Comparison of ENCODE assay signal across 10 mouse cellular contexts in the genomic region with DNA sequence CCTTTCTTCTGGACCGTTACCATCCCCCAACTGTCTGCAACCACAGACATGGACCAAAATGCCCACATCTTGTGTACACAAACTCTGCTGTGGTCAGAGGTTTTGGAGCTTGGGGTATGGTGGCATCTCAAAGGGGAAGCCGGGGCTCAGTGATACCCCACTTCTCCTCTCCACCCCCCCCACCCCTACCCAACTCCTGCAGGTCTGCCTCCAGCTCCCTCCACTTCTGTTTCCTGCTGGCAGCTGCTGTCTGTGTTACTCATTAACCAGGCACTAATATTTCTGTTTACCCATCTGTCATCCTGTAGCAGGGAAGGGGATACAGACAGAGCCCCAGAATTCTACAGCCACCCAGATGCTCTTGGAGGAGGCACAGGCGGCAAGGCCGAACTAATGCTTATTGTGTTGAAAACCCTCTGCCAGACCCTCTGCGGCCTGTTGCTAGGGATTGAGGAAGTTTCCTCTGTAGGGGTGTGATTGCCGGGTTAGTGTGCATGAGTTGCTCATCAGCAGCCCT. TPM values are rescaled to one million over a fixed set of nuclear protein-coding genes. Genes with fewer than 3 reads are reported as not detected.
A peak's percentile ranks its signal among the peaks of the same experiment; 100 is the strongest.
DNase-seq lines count a peak whose midpoint lies in the region; ATAC-seq and TF ChIP-seq lines count a peak whose summit lies in the region.
"Had no signal": no experiment of that assay in that cellular context is flagged by ENCODE, and none has a peak within 500 bp of the region (broad histone marks: within the 10 kb centered on the region; RNA-seq: fewer than 3 reads in every experiment).

No protein-coding gene starts in this region.

- ATAC-seq in granulocyte monocyte progenitor cell, adult 5-6 weeks (replicated peaks; ENCODE audit: poor library complexity, severe bottlenecking), result peak; percentile 81
- ATAC-seq in forebrain, embryonic 13.5 days, result no peak
- no peak for ATAC-seq in midbrain, embryonic 13.5 days

- TF ChIP-seq CTCF in small intestine, adult 2 months (IDR thresholded peaks at IDR 0.05; ENCODE audit: extremely low read depth, insufficient read length, insufficient replicate concordance, low read depth, low read length), result no peak

- WGBS in small intestine, adult 2 months, result 19% methylated on average over 6 of the region's 6 CpGs
- 67% methylated on average over 6 of the region's 6 CpGs for WGBS in forebrain, embryonic 13.5 days
- WGBS in midbrain, embryonic 13.5 days, result 65% methylated on average over 6 of the region's 6 CpGs

- TF ChIP-seq POLR2A in small intestine, adult 2 months (IDR thresholded peaks at IDR 0.05; ENCODE audit: low read depth, low read length), result no peak

- DNase-seq in lung, adult 18-20 months, result peak; percentile 7 to 21
- DNase-seq in lung, postnatal 10 days, result no peak
- peak; percentile 44 for DNase-seq in liver
- DNase-seq in embryo, embryonic 10 days (ENCODE audit: low spot score), result no peak

- no peaks in the 10 kb centered on the region for H3K36me3 ChIP-seq in small intestine, adult 2 months (ENCODE audit: control insufficient read depth, insufficient read depth, low read length)
- H3K36me3 ChIP-seq in forebrain, embryonic 13.5 days (ENCODE audit: poor library complexity, severe bottlenecking), result no peaks in the 10 kb centered on the region
- no peaks in the 10 kb centered on the region for H3K36me3 ChIP-seq in midbrain, embryonic 13.5 days
- H3K36me3 ChIP-seq: heart, embryonic 15.5 days had no signal

- no peak overlapping the region for H3K4me2 ChIP-seq in forebrain, embryonic 13.5 days
- H3K4me2 ChIP-seq in midbrain, embryonic 13.5 days (replicated peaks), result no peak overlapping the region
- H3K4me2 ChIP-seq: heart, embryonic 15.5 days had no signal

- peaks cover 12% of the 10 kb centered on the region; the same call in 1 of the 2 replicates for H3K4me1 ChIP-seq in small intestine, adult 2 months (ENCODE audit: control insufficient read depth, insufficient read depth, insufficient read length, low read length)
- H3K4me1 ChIP-seq in forebrain, embryonic 13.5 days, result no peaks in the 10 kb centered on the region
- no peaks in the 10 kb centered on the region for H3K4me1 ChIP-seq in midbrain, embryonic 13.5 days (replicated peaks)
- H3K4me1 ChIP-seq: heart, embryonic 15.5 days had no signal

- 0 out of 2 replicates have a peak, but pooled peaks cover 3% of the 10 kb centered on the region for H3K9me3 ChIP-seq in forebrain, embryonic 13.5 days (replicated peaks)
- H3K9me3 ChIP-seq in midbrain, embryonic 13.5 days, result no peaks in the 10 kb centered on the region
- H3K9me3 ChIP-seq: heart, embryonic 15.5 days had no signal

- H3K4me3 ChIP-seq in small intestine, adult 2 months (ENCODE audit: low read depth, low read length), result peak overlapping the region; percentile 26; the same call in 1 of the 2 replicates
- no peak overlapping the region for H3K4me3 ChIP-seq in forebrain, embryonic 13.5 days
- H3K4me3 ChIP-seq in midbrain, embryonic 13.5 days (replicated peaks), result no peak overlapping the region
- H3K4me3 ChIP-seq: heart, embryonic 15.5 days had no signal

- no peak overlapping the region for H3K9ac ChIP-seq in forebrain, embryonic 13.5 days
- H3K9ac ChIP-seq in midbrain, embryonic 13.5 days (replicated peaks), result no peak overlapping the region
- H3K9ac ChIP-seq: heart, embryonic 15.5 days had no signal

- peak overlapping the region; percentile 67 for H3K27ac ChIP-seq in small intestine, adult 2 months (ENCODE audit: insufficient read depth, low read depth, low read length)
- H3K27ac ChIP-seq in forebrain, embryonic 13.5 days, result no peak overlapping the region
- H3K27ac ChIP-seq in midbrain, embryonic 13.5 days, result no peak overlapping the region
- H3K27ac ChIP-seq: heart, embryonic 15.5 days had no signal

- H3K27me3 ChIP-seq in small intestine, adult 2 months (ENCODE audit: control insufficient read depth, insufficient read depth, low read length), result no peaks in the 10 kb centered on the region
- H3K27me3 ChIP-seq in forebrain, embryonic 13.5 days, result no peaks in the 10 kb centered on the region
- no peaks in the 10 kb centered on the region for H3K27me3 ChIP-seq in midbrain, embryonic 13.5 days
- H3K27me3 ChIP-seq: heart, embryonic 15.5 days had no signal

RNA-seq across cellular contexts. Expression of gene Ffar2, which starts 11.2 kb away (rescaled TPM):
- total RNA-seq in granulocyte monocyte progenitor cell, adult 5-6 weeks (2014; fragmentation: Nextera tagmentation), result 6.5 and 17.9 TPM in 2 replicates
- 23.4 and 26.4 TPM in 2 replicates for total RNA-seq in granulocyte monocyte progenitor cell, adult 5-6 weeks (2017)
- 9.1 and 9.5 TPM in 2 replicates for polyA plus RNA-seq in small intestine, adult 2 months (2012; rRNA removed)
- polyA plus RNA-seq in forebrain, embryonic 13.5 days (2015; fragmentation: Nextera tagmentation; extraction: Ambion mirVana), result 0.09 TPM in 1 of 2 replicates, not detected in the other
- 0.17 and 0.50 TPM in 2 replicates for polyA plus RNA-seq in midbrain, embryonic 13.5 days (2015; fragmentation: Nextera tagmentation; extraction: Ambion mirVana)

RNA-seq across cellular contexts. Expression of gene Krtdap, which starts 24.7 kb away (rescaled TPM):
- not detected in 2 replicates for total RNA-seq in granulocyte monocyte progenitor cell, adult 5-6 weeks (2014; fragmentation: Nextera tagmentation)
- total RNA-seq in granulocyte monocyte progenitor cell, adult 5-6 weeks (2017), result not detected in 2 replicates
- polyA plus RNA-seq in small intestine, adult 2 months (2012; rRNA removed), result not detected in 2 replicates
- not detected in 2 replicates for polyA plus RNA-seq in forebrain, embryonic 13.5 days (2015; fragmentation: Nextera tagmentation; extraction: Ambion mirVana)
- polyA plus RNA-seq in midbrain, embryonic 13.5 days (2015; fragmentation: Nextera tagmentation; extraction: Ambion mirVana), result not detected in 2 replicates
- total RNA-seq: megakaryocyte-erythroid progenitor cell, adult 5-6 weeks had no signal

RNA-seq across cellular contexts. Expression of gene Ffar3, which starts 43.6 kb away (rescaled TPM):
- not detected in 2 replicates for total RNA-seq in granulocyte monocyte progenitor cell, adult 5-6 weeks (2014; fragmentation: Nextera tagmentation)
- total RNA-seq in granulocyte monocyte progenitor cell, adult 5-6 weeks (2017), result not detected in 2 replicates
- 0.90 and 3.5 TPM in 2 replicates for polyA plus RNA-seq in small intestine, adult 2 months (2012; rRNA removed)
- polyA plus RNA-seq in forebrain, embryonic 13.5 days (2015; fragmentation: Nextera tagmentation; extraction: Ambion mirVana), result not detected in 2 replicates
- polyA plus RNA-seq in midbrain, embryonic 13.5 days (2015; fragmentation: Nextera tagmentation; extraction: Ambion mirVana), result not detected in 2 replicates
- total RNA-seq: megakaryocyte-erythroid progenitor cell, adult 5-6 weeks had no signal
- polyA plus RNA-seq: heart, embryonic 15.5 days had no signal

RNA-seq across cellular contexts. Expression of gene Dmkn, which starts 48.8 kb away (rescaled TPM):
- 68.4 and 69.3 TPM in 2 replicates for total RNA-seq in granulocyte monocyte progenitor cell, adult 5-6 weeks (2014; fragmentation: Nextera tagmentation)
- 81.3 and 133 TPM in 2 replicates for total RNA-seq in granulocyte monocyte progenitor cell, adult 5-6 weeks (2017)
- 1.2 and 2.7 TPM in 2 replicates for polyA plus RNA-seq in small intestine, adult 2 months (2012; rRNA removed)
- 0.68 TPM in 1 of 2 replicates, not detected in the other for polyA plus RNA-seq in forebrain, embryonic 13.5 days (2015; fragmentation: Nextera tagmentation; extraction: Ambion mirVana)
- polyA plus RNA-seq in midbrain, embryonic 13.5 days (2015; fragmentation: Nextera tagmentation; extraction: Ambion mirVana), result 0.27 and 0.57 TPM in 2 replicates
- total RNA-seq: megakaryocyte-erythroid progenitor cell, adult 5-6 weeks had no signal

RNA-seq across cellular contexts. Expression of gene Ffar1, which starts 49.0 kb away (rescaled TPM):
- total RNA-seq in granulocyte monocyte progenitor cell, adult 5-6 weeks (2014; fragmentation: Nextera tagmentation), result not detected in 2 replicates
- not detected in 2 replicates for total RNA-seq in granulocyte monocyte progenitor cell, adult 5-6 weeks (2017)
- polyA plus RNA-seq in small intestine, adult 2 months (2012; rRNA removed), result 0.66 and 2.2 TPM in 2 replicates
- not detected in 2 replicates for polyA plus RNA-seq in forebrain, embryonic 13.5 days (2015; fragmentation: Nextera tagmentation; extraction: Ambion mirVana)
- polyA plus RNA-seq in midbrain, embryonic 13.5 days (2015; fragmentation: Nextera tagmentation; extraction: Ambion mirVana), result not detected in 2 replicates
- polyA plus RNA-seq: heart, embryonic 15.5 days had no signal

Comparison
In these comparisons a context has a peak if more than half of its experiments do, and no peak if none do; other contexts are left out.
1. DNase-seq: peak in lung, adult 18-20 months (2 of 2) and liver (single experiment); none in lung, postnatal 10 days (single experiment) and embryo, embryonic 10 days (single experiment).